In the genomic region with DNA sequence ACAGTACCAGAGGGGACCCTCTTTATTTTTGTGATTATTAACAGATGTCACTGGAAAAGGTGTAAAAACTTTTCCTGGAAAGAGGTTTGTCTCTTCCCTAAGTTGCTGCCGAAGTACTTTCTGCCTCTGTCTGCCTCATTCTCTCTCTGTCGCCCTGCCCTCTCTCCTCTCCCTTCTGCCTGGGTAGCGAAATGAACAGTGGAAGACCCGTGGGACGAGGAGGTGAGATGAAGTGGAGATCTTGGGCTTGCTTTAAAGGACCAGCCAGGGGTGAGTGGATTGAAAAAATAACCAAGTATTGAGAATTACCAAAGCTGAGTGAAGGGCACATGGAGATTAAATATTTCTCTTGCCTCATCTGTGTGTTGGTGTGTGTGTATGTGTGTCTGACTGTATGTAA, we compare ENCODE assay signal across 10 mouse cellular contexts. TPM values are rescaled to one million over a fixed set of nuclear protein-coding genes. Genes with fewer than 3 reads are reported as not detected.
DNase-seq lines count a peak whose midpoint lies in the region; ATAC-seq and TF ChIP-seq lines count a peak whose summit lies in the region.
"Had no signal": no experiment of that assay in that cellular context is flagged by ENCODE, and none has a peak within 500 bp of the region (broad histone marks: within the 10 kb centered on the region; RNA-seq: fewer than 3 reads in every experiment).

No protein-coding gene starts in this region.

- H3K27ac ChIP-seq in kidney, postnatal 0 days: no peak overlapping the region
- no peak overlapping the region for H3K27ac ChIP-seq in embryonic facial prominence, embryonic 15.5 days (replicated peaks)
- no peak overlapping the region for H3K27ac ChIP-seq in hindbrain, embryonic 13.5 days
- H3K27ac ChIP-seq in midbrain, embryonic 15.5 days: no peak overlapping the region

- TF ChIP-seq CTCF in kidney, postnatal 0 days (IDR thresholded peaks at IDR 0.05; ENCODE audit: low read depth): no peak

- DNase-seq in kidney, postnatal 0 days (ENCODE audit: low spot score): no peak
- DNase-seq in kidney, postnatal 14 days: no peak
- no peak for DNase-seq in liver
- no peak for DNase-seq in layer of hippocampus, adult 8-10 months (ENCODE audit: low spot score in 2 of 2)
- DNase-seq: cerebellum, postnatal 36 days; thymus, postnatal 14 days had no signal

- H3K27me3 ChIP-seq in kidney, postnatal 0 days (ENCODE audit: insufficient read depth, low read length): no peaks in the 10 kb centered on the region
- peaks cover 5% of the 10 kb centered on the region; the same call in 1 of the 2 replicates for H3K27me3 ChIP-seq in embryonic facial prominence, embryonic 15.5 days
- H3K27me3 ChIP-seq in hindbrain, embryonic 13.5 days: peaks cover 7% of the 10 kb centered on the region; the same call in 1 of the 2 replicates
- H3K27me3 ChIP-seq in midbrain, embryonic 15.5 days (replicated peaks): no peaks in the 10 kb centered on the region

- no peak overlapping the region for H3K4me3 ChIP-seq in kidney, postnatal 0 days (replicated peaks; ENCODE audit: low read depth, low read length)
- H3K4me3 ChIP-seq in embryonic facial prominence, embryonic 15.5 days (replicated peaks): peak overlapping the region; percentile 47
- peak overlapping the region; percentile 41 for H3K4me3 ChIP-seq in hindbrain, embryonic 13.5 days
- H3K4me3 ChIP-seq in midbrain, embryonic 15.5 days: peak overlapping the region; percentile 42

- H3K36me3 ChIP-seq in kidney, postnatal 0 days (ENCODE audit: insufficient read depth, low read length): no peaks in the 10 kb centered on the region
- no peaks in the 10 kb centered on the region for H3K36me3 ChIP-seq in embryonic facial prominence, embryonic 15.5 days
- H3K36me3 ChIP-seq in hindbrain, embryonic 13.5 days: no peaks in the 10 kb centered on the region
- H3K36me3 ChIP-seq in midbrain, embryonic 15.5 days (replicated peaks): no peaks in the 10 kb centered on the region

- no peak for ATAC-seq in kidney, postnatal 0 days (replicated peaks; ENCODE audit: low FRiP score, low read depth)
- ATAC-seq in embryonic facial prominence, embryonic 15.5 days (ENCODE audit: insufficient number of reproducible peaks, low FRiP score, low TSS enrichment, low read depth): no peak
- no peak for ATAC-seq in hindbrain, embryonic 13.5 days (ENCODE audit: low FRiP score)
- no peak for ATAC-seq in midbrain, embryonic 15.5 days (replicated peaks)

- no peaks in the 10 kb centered on the region for H3K9me3 ChIP-seq in kidney, postnatal 0 days (replicated peaks; ENCODE audit: low read length)
- no peaks in the 10 kb centered on the region for H3K9me3 ChIP-seq in embryonic facial prominence, embryonic 15.5 days (replicated peaks)
- no peaks in the 10 kb centered on the region for H3K9me3 ChIP-seq in hindbrain, embryonic 13.5 days
- no peaks in the 10 kb centered on the region for H3K9me3 ChIP-seq in midbrain, embryonic 15.5 days

- 34% methylated on average over 5 of the region's 5 CpGs for WGBS in kidney, postnatal 0 days
- 34% methylated on average over 5 of the region's 5 CpGs for WGBS in embryonic facial prominence, embryonic 15.5 days
- 33% methylated on average over 5 of the region's 5 CpGs for WGBS in hindbrain, embryonic 13.5 days
- WGBS in midbrain, embryonic 15.5 days: 24% methylated on average over 5 of the region's 5 CpGs

- no peak overlapping the region for H3K9ac ChIP-seq in kidney, postnatal 0 days (ENCODE audit: low read depth, low read length)
- no peak overlapping the region for H3K9ac ChIP-seq in embryonic facial prominence, embryonic 15.5 days
- peak overlapping the region; percentile 70; the same call in 1 of the 2 replicates for H3K9ac ChIP-seq in hindbrain, embryonic 13.5 days
- H3K9ac ChIP-seq in midbrain, embryonic 15.5 days: no peak overlapping the region

- peaks cover 5% of the 10 kb centered on the region; the same call in 1 of the 2 replicates for H3K4me1 ChIP-seq in kidney, postnatal 0 days (replicated peaks; ENCODE audit: insufficient read depth, low read length)
- H3K4me1 ChIP-seq in embryonic facial prominence, embryonic 15.5 days: peaks cover 10% of the 10 kb centered on the region
- H3K4me1 ChIP-seq in hindbrain, embryonic 13.5 days (replicated peaks): peaks cover 9% of the 10 kb centered on the region
- peaks cover 10% of the 10 kb centered on the region for H3K4me1 ChIP-seq in midbrain, embryonic 15.5 days

- peak overlapping the region; percentile 58; the same call in 1 of the 2 replicates for H3K4me2 ChIP-seq in kidney, postnatal 0 days (ENCODE audit: low read length)
- H3K4me2 ChIP-seq in embryonic facial prominence, embryonic 15.5 days (replicated peaks): peak overlapping the region; percentile 67
- peak overlapping the region; percentile 74 for H3K4me2 ChIP-seq in hindbrain, embryonic 13.5 days
- H3K4me2 ChIP-seq in midbrain, embryonic 15.5 days: peak overlapping the region; percentile 88

RNA-seq across cellular contexts. Expression of gene Prss35, which starts 0.6 kb away (rescaled TPM):
- 7.1 and 7.2 TPM in 2 replicates for polyA plus RNA-seq in kidney, postnatal 0 days (2015; fragmentation: Nextera tagmentation; extraction: Ambion mirVana)
- 54.5 and 64.6 TPM in 2 replicates for polyA plus RNA-seq in embryonic facial prominence, embryonic 15.5 days (2015; fragmentation: Nextera tagmentation; extraction: Ambion mirVana)
- 4.3 and 5.3 TPM in 2 replicates for polyA plus RNA-seq in hindbrain, embryonic 13.5 days (2015; fragmentation: Nextera tagmentation; extraction: Ambion mirVana)
- 4.3 and 4.8 TPM in 2 replicates for polyA plus RNA-seq in midbrain, embryonic 15.5 days (2015; fragmentation: Nextera tagmentation; extraction: Ambion mirVana)
- total RNA-seq in layer of hippocampus, adult 8-10 months (2022): 1 to 10 TPM; 4.6 to 6.4 (median 5.7) TPM
- total RNA-seq: MEL had no signal

RNA-seq across cellular contexts. Expression of gene Me1, which starts 48.3 kb away (rescaled TPM):
- 21.7 and 24.4 TPM in 2 replicates for polyA plus RNA-seq in kidney, postnatal 0 days (2015; fragmentation: Nextera tagmentation; extraction: Ambion mirVana)
- polyA plus RNA-seq in embryonic facial prominence, embryonic 15.5 days (2015; fragmentation: Nextera tagmentation; extraction: Ambion mirVana): 27.7 and 29.7 TPM in 2 replicates
- 28.5 and 30.5 TPM in 2 replicates for polyA plus RNA-seq in hindbrain, embryonic 13.5 days (2015; fragmentation: Nextera tagmentation; extraction: Ambion mirVana)
- polyA plus RNA-seq in midbrain, embryonic 15.5 days (2015; fragmentation: Nextera tagmentation; extraction: Ambion mirVana): 37.7 and 40.6 TPM in 2 replicates
- total RNA-seq in layer of hippocampus, adult 8-10 months (2022): 10 to 100 TPM; 65.8 to 71.6 (median 68.2) TPM
